Mouse (Mus musculus): ENCODE results near the gene Magi1. TPM values are rescaled to one million over a fixed set of nuclear protein-coding genes. Genes with fewer than 3 reads are reported as not detected.

Gene Magi1
- total and polyA plus RNA-seq, 3 experiments, result 4.1 to 16.5 (median 14.0) TPM

DNA sequence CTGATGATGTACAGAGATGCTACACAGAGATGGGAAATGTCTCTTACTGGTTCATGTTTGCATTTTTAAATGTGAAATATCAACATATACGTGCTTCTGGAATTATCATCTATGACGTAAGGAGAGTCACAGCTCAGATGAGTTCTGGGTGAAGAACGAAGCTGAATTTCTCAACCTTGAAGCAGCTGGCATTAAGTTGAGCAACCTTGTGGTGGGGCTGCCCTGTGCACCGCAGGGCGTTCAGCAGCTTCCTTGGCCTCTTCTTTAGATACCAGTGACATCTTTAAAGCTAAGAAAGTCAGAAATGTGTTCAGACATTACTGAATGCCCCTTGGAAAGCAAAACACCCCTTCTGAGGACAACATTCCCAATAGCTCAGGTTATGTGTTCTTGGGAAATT lies 656.5 kb downstream of the Magi1 start:
- Histone ChIP-seq H3K9ac (ENCODE audit: low read depth, low read length) (no peak overlapping the region), H3K36me3 (ENCODE audit: control insufficient read depth, insufficient read depth, low read length) (no peaks in the 10 kb centered on the region), H3K27me3 (ENCODE audit: control insufficient read depth, insufficient read depth, low read length) (no peaks in the 10 kb centered on the region), H3K4me1 (ENCODE audit: control insufficient read depth, insufficient read depth, low read length) (no peaks in the 10 kb centered on the region), H3K79me2 (replicated peaks; ENCODE audit: control insufficient read depth, insufficient read depth, low read length) (no peaks in the 10 kb centered on the region), H3K4me3 (no peak overlapping the region), H3K27ac (no peak overlapping the region)
- TF ChIP-seq POLR2A (IDR thresholded peaks at IDR 0.05; ENCODE audit: insufficient read depth, low read depth, low read length), result no peak
- no peak for TF ChIP-seq EP300 (IDR thresholded peaks at IDR 0.05; ENCODE audit: insufficient read depth, low read depth, low read length)
- DNase-seq, result no peak
- 81% methylated on average over 5 of the region's 5 CpGs for WGBS
- intact Hi-C loops (cut with DNase I), result no loop called here

Other genes starting within 250 kb of the Magi1 start
- 10 to 100 TPM; 18.0 to 19.2 TPM for gene Slc25a26, start 216.4 kb upstream of the Magi1 start, total RNA-seq (2021)
- 18.7 and 33.6 TPM in 2 replicates for gene Slc25a26, start 216.4 kb upstream of the Magi1 start, polyA plus RNA-seq (2012; rRNA removed)